Mouse (Mus musculus) CD4-positive helper T cell, adult 2 months (primary cell): ENCODE data around the gene Naa35.
"Not testable (repeated sequence)": the region's sequence is repeated elsewhere in the genome, so short reads cannot be mapped to it uniquely, and the experiment has no call there.

Experiments used
- DNase-seq: peaks from one replicate; pipeline ENCODE4 v3.0.0-alpha.2; 2012; ENCODE audit warnings: low read depth, missing footprints, low spot score

Gene Naa35

DNA sequence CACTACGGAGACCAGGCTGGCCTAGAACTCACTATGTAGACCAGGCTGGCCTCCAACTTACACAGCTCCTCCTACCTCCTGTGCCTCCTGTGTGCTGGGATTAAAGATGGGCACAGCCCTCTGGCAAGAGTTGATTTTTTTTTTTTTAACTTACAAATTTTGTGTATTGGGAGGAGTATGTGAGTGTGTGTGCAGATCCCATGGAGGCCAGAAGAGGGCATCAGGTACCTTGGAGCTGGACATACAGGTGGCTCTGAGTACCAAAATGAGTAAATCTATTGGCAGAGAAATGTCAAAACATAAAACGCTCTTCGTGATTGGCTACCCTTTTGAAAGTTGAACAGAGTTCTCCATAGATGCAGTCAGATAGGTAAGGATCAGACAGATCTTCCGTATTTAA lies 4.1 kb upstream of the Naa35 start:
- DNase-seq: peak; percentile 43

GRCm38 (mm10) chr13:59584481-59584880 lies 578 bp upstream of the Naa35 start:
- no peak for DNase-seq

- no peak for DNase-seq
Observed at GRCm38 (mm10) chr13:59585648-59586005, 568 bp downstream of the Naa35 start.

GRCm38 (mm10) chr13:59587201-59587600 lies 2.1 kb downstream of the Naa35 start:
- no peak for DNase-seq

GRCm38 (mm10) chr13:59589672-59590071 lies 4.6 kb downstream of the Naa35 start:
- no peak for DNase-seq

DNA sequence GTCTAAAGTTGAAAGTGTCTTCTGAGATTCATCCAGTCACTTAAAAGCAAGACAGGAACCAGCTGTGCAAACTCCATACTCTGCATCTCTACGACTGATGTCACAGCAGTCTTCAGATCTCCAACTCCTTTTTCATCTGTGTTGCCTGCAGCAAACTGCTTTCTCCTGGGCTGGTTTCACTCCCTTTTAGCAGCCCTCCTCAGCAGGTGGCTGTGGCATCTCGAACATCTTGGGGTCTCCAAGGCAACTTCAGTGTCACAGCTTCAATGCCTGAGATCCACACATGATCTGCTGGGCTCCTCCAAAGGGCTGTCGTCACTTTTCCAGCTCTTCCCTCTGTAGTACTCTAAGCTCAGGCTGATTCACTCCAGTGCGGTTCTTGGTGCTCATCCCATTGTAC lies 5.6 kb downstream of the Naa35 start:
- no peak for DNase-seq

DNA sequence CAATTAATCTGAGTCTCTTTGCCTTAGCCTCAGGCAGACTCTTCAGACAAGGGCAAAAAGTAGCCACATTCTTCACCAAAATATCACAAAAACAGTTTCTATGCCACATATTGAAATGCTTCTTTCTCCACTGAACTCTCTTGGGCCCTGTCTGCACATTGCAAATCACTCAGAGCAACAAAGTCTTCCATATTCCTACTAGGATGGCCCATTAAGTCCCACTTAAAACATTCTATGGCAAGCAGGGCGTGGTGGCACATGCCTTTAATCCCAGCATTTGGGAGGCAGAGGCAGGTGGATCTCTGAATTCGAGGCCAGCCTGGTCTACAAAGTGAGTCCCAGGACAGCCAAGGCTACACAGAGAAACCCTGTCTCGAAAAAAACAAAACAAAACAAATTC lies 7.0 kb downstream of the Naa35 start:
- not testable (repeated sequence) for DNase-seq

- DNase-seq: no peak
Observed at GRCm38 (mm10) chr13:59592630-59593029, 7.6 kb downstream of the Naa35 start.

- DNase-seq: no peak
Observed at GRCm38 (mm10) chr13:59603096-59603495, 18.0 kb downstream of the Naa35 start.

GRCm38 (mm10) chr13:59604511-59604910 lies 19.5 kb downstream of the Naa35 start:
- DNase-seq: no peak

DNA sequence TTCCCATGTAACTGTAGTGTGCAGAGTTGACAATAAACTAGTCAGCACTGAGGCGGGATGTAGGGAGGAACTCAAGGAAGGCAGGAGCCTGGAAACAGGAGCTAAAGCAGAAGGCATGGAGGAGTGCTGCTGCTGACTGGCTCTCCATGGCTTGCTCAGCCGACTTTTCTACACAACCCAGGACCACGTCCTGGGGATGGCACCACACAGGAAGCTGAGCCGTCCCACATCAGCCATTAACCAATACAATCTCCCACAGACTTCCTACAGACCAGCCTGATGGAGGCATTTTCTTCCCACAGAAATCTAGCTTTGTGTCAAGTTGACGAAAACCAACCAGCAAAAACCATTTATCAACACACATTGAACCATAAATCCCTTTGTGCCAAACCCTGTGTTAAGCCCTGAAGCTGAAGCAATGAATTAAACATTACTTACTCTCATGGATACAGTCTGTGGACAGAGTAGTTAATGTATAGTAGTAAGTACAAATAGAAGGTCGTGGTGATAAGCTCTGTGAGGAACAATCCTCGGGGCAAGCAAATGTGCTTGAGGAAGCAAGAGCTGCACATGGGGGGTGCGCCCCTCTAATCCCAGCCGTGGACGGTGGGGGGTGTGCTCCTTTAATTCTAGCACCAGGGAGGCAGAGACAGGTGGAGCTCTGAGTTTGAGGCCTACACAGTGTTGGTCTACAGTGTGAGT lies 20.3 kb downstream of the Naa35 start:
- DNase-seq: no peak

DNA sequence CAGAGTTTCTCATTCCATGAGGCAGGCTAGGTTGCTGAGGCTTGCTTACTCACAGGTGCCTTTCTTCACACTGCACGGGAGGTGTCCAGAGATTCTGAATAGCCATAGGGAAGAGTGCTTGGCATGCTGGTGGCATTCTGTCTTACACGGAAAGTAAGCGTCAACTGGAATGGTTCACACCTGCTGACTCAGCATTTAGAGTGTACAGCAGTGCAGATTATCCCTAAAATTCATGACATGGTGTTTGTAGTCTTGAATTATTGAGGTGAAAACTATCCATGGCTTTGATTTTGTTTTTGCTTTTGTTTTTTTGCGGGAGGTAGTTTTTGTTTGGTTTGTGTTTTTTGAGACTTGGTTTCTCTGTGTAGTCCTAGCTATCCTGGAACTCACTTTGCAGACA lies 24.8 kb downstream of the Naa35 start:
- DNase-seq: no peak

- no peak for DNase-seq
Observed at GRCm38 (mm10) chr13:59610437-59610836, 25.4 kb downstream of the Naa35 start.

DNA sequence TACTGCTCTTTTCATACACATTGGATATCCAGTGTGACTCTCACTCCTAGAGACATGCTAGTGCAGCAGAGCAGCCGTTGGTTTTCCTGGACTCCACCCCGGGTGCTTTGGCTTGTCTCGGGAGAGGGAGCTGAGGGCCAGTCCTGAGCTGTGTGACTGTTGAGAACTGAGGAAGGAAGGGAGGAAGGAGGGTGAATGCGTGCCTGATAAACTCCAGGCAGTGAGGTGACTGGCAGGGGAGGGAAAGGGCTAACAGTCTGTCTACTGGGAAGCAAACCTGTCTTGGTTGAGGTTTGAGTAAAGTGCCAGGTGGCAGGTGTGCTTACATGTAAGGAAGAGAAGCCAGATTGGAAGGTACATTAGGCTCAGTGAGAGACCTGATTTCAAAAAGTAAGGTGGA lies 28.8 kb downstream of the Naa35 start:
- DNase-seq: no peak

- no peak for DNase-seq
Observed at GRCm38 (mm10) chr13:59615152-59615551, 30.1 kb downstream of the Naa35 start.

DNA sequence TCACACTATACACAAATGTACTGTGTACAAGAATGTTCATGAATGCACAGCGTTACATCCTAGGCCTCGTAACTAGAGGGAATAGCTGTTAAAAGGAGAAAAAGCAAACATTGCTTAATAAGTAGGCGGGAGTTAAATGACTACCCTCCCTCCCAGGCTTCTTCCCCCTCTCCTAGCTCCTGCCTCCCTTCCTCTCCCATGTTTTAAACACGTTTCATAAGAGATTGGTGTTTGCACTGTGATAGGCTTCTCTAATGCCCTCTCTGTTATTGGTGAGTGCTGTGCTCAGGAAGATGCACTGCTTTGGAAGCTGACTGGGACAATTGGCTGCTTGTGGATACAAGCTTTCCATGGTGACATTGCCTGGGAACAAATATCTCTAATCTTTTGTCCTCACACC lies 30.5 kb downstream of the Naa35 start:
- DNase-seq: no peak

- no peak for DNase-seq
Observed at GRCm38 (mm10) chr13:59618463-59618862, 33.4 kb downstream of the Naa35 start.

DNA sequence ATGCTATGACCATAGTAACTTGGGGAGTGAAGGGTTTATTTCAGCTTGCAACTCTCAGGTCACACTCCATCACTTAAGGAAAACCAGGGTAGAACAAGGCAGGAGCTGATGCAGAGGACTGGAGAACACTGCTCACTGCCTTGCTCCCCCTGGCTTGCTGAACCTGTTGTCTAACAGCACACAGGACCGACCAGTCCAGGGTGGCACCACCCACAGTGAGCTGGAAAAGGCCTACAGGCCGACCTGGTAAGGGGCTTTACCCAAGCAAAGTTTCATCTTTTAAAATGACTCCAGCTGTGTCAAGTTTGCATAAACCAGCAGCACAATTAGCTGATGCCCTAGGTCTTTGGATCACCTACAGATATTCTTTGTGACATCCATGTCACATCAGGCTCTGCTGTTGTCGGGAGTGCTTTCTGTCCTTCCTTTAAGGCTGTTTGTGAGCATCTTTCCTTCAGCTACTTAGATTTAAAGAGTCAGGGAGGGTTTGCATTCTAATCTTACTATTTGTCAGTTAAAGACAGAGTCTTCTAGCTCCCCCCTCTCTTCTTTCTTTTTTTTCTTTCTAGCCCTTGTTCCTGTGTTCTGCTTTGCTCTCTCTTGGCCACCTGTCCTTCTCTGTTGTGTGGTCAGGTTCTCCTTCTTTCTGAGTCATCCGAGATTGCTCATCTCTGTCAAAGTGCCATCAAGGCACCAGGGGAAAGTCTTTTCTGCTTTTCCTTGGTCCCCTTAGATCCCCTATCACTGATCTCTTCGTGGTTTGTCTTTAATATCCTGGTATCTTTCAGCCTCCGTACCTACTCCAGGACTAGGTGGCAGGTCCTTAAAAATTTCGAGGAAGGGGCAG lies 36.8 kb downstream of the Naa35 start:
- DNase-seq: no peak

DNA sequence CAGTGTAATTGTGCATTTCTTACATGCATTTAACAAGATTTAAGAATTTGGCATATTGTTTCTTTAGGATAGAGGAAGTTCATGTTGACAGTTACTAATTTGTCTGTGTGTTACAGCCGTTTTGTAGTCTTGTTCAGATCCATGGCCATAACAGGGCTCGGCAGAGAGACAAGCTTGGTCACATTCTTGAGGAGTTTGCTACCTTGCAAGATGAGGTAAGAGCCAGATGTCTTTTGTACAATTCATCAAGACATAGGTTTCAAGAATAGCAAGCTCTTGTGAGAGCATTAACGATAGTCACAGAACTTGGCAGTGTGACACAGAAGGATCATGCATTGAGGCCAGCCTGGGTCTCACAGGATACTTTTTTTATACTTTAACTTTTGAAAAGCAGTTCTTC lies 39.3 kb downstream of the Naa35 start:
- DNase-seq: no peak

DNA sequence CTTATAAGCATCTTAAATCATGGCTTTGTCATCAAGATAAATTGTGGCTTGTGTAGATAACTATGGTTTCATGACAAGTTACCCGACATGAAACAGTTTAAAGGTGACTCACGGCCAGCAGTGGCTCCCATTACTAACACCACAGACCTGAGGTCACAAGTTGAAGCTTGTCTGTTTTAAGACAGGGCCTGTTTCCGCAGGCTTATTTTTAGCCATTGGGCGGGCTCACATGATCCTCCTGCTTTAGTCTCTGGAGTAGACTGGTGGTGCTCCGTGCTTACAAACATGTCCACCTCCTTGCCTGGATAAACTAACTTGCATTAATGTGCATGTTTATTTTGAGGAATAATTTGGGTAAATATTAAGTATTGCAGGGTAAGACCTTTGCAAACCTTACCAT lies 39.8 kb downstream of the Naa35 start:
- no peak for DNase-seq

DNA sequence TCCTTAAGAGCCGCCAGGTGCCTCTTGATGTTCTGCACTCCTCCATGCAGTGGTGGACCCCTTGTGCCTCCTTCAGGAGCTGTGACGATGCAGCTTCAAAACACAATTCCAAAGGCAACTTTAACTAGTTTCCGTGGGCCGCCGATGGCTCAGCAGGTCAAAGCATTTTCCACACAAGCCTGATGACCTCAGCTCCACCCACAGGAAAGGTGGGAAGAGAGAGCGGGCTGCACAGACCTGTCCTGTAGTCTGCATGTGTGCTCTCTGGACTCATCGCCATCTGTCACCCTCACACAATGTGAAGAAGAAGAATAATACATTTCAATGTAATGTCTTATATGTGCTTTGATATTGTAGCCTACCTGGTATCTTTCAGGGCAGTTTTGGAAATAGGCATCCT lies 41.7 kb downstream of the Naa35 start:
- DNase-seq: no peak

DNA sequence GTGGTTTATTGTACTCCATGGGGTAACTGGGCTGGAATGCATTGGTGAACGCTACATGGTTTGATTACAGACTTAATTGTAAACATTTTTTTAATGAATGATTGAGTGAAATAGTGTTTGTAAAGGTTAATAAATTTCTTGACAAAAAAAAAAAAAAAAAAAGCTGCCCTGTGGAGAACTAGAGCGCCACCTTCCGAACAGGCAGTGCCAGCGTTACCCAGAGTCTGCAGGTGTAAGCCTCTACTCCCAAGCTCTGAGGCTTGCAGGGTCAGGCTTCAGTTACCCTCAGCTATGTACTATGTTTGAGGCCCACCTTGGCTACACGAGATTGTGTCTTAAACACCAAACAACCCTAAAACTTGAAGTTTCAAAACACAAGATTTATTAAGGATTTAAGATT lies 49.6 kb downstream of the Naa35 start:
- DNase-seq: no peak

- no peak for DNase-seq
Observed at GRCm38 (mm10) chr13:59637800-59638199, 52.7 kb downstream of the Naa35 start.
